Mouse (Mus musculus): Measurements from ENCODE around the gene Fbxo24.

DNA sequence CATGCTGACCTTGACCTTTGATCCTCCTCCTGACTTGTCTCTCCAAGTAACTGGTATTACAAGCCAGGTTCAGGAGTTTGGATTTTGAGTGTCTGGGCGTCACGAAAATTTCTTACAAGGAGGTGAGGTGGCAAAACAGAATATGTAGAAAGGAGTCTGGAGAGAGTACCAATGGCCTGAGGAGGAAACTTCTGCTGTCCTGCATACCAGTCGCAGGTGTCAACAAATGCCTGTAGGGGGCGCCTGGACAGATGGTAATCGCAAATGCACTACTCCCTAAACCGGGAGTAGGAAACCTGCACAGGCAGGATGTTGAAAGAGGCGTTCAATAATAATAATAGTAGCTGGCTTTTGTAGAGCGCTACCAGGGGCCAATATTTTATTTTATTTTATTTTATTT, 43.8 kb downstream of the Fbxo24 start:
- TF ChIP-seq ZC3H11A (IDR thresholded peaks at IDR 0.05; ENCODE audit: borderline replicate concordance, low read depth, low read length) (no peak), MAFK (IDR thresholded peaks at IDR 0.05; ENCODE audit: insufficient read depth, low read depth, low read length) (no peak)

All from ES-E14 (cell line).